Mouse (Mus musculus) spleen, embryonic (tissue): ENCODE data around the gene Gdpgp1.

Experiments used
- CTCF ChIA-PET: fragments of 350-600 bp; sonication (Branson Sonifier 250); formaldehyde crosslinking; loops from one replicate; lab custom pipeline; 2022; lab: Charles Lee

The Gdpgp1 gene

GRCm38 (mm10) chr7:80268897-80269750 is 36.5 kb downstream of the Gdpgp1 start, which contains the start of gene Vps33b:
Vps33b (plus strand) TSS chr7:80269649.
- CTCF ChIA-PET, result interaction anchor here (0.6 to 0.7 kb wide), 3 partner anchors 26 to 218 kb away, joined by 3 to 4 read pairs (median 3); no protein-coding TSS in a partner anchor

DNA sequence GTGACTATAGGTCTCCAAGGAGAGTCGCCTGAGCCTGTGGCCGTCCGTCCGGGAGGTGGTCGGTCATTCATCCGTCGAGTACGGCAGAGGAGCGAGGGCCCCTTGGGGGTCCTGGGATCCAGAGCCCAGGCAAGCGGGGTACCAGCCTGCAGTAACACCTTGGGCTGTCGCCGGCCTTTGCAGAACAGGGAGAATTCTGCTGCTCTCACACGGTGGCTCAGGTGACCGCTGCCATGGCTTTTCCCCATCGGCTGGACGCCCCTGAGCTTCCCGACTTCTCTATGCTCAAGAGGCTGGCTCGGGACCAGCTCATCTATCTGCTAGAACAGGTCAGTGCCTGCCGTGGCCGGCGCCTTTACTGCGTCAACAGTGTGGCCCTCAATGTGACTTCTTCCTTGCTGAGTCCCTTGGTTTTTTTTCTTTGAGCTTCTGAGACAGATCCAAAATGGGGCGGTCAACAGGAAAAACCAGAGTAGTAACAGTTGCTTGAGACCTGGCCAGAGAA is 37.1 kb downstream of the Gdpgp1 start:
- CTCF ChIA-PET, result interaction anchor here (0.7 kb wide), 1 partner anchor 217 kb away, joined by 4 read pairs; no protein-coding TSS in a partner anchor

GRCm38 (mm10) chr7:80273456-80273855 is 40.8 kb downstream of the Gdpgp1 start:
- CTCF ChIA-PET, result interaction anchor here (0.6 kb wide), 1 partner anchor 51 kb away, joined by 10 read pairs; the partner anchor contains the start of gene Rccd1

GRCm38 (mm10) chr7:80276374-80276773 is 43.7 kb downstream of the Gdpgp1 start:
- CTCF ChIA-PET, result no interaction called here

DNA sequence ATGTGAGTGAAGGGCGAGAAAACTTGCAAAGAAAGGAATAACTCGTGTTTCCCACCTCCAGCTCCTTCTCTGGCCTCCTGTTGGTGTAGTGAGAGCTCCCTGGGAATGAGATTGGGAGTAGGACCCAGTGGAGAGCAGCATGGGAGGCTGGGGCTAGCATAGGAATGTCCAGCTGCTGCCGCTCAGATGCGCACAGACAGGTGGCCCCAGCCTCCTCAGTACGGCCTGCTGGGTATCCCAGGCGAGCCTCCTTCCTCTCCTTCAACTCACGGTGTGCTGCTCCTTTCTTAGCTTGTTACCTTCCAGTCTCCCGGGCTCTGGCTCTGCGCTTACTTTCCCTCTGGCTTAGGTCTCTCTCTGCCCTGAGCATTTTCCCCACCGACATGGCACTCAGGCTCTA is 47.4 kb downstream of the Gdpgp1 start:
- CTCF ChIA-PET, result interaction anchor here (0.8 kb wide), 1 partner anchor 247 kb away, joined by 3 read pairs; no protein-coding TSS in a partner anchor

- CTCF ChIA-PET, result interaction anchor here (0.6 to 0.9 kb wide), 4 partner anchors 19 to 140 kb away, joined by 3 to 9 read pairs (median 6); no protein-coding TSS in a partner anchor
These were observed 48.3 kb downstream of the Gdpgp1 start for GRCm38 (mm10) chr7:80280998-80281397.

GRCm38 (mm10) chr7:80281646-80282045 is 49.0 kb downstream of the Gdpgp1 start:
- CTCF ChIA-PET, result interaction anchor here (0.6 to 0.9 kb wide), 5 partner anchors 20 to 141 kb away, joined by 3 to 23 read pairs (median 6); no protein-coding TSS in a partner anchor

DNA sequence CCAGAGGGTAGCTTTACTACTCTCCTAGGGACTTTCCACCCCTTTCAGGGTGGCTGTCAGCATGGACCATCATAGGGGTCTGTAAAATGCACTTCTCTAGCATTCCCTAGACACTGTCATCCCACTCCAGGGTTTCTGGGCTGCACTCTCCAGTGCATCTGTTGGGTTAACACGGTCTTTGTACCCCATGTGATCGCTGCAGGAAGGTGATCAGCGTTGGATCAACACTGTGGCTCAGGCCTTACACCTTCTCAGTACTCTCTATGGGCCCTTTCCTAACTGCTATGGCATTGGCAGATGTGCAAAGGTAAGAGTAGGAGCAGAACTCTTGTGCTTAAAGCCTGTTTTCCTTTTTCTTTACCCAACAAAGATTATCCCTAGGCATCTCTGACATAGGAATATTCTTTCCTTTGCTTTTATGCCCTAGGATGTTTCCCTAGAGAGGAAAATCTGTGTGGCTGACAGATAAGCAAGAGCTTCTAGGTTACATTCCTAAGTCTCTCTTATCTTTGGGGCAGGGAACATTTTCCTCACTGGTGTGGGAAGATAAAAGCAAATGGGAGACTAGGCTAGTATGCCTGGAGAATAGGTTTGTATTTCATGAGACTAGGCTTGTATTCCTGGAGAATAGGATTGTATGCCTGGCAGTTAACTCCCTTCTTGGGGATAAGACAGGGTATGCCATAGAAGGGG is 50.7 kb downstream of the Gdpgp1 start:
- CTCF ChIA-PET, result no interaction called here

DNA sequence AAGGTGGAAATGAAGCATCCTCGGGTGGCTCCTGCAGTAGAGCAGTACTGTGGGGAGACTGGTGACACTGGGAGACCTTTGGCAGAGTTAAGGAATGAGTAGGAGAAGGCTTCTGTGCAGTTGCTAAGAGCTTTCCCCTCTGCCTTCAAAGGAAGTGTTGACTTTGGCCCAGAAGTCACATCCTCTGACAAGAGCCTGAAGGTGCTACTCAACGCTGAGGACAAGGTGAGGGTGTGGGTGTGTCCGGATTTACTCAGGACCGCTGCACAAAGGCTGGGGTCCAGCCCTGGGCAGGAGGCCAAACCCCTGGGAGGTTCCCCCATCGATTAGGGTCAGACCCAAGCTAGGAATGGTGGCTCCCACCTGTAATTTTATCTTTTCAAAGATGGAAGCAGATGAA is 51.7 kb downstream of the Gdpgp1 start:
- CTCF ChIA-PET, result interaction anchor here (0.5 kb wide), 1 partner anchor 55 kb away, joined by 3 read pairs; no protein-coding TSS in a partner anchor

DNA sequence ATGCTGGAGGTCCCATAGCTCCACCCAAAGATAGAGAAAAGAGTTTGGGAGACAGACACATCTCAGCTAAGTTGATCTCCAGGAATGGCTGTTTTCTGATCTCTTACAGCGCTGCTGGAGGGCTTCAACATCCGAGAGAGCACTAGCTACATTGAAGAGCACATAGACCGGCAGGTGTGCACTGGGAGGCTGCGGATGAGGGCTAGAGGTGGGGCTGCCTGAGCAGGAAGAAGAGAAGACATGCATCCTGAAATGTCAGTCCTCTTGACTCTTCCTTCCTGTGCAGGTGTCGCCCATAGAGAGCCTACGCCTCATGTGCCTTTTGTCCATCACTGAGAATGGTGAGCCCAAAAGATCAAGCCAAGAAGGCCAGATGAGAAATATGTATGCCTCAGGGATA is 53.1 kb downstream of the Gdpgp1 start:
- CTCF ChIA-PET, result interaction anchor here (0.7 to 0.8 kb wide), 2 partner anchors 38 to 52 kb away, joined by 3 to 6 read pairs; no protein-coding TSS in a partner anchor

DNA sequence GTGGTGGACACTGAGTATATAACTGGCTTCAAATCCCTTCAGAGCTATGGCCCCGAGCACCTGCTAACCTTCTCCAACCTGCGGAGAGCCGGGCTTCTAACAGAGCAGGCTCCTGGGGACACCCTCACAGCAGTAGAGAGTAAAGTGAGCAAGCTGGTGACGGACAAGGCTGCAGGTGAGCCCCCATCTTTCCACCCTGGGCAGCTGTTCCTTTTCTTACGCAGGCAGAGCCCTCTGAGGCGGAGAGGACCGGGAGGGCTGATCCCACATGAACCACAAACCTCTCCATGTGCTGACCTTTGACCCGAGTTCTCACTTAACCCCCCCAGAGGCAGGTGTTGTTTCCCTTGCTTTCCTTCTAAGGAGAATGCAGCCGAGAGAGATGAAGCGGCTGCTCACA is 55.1 kb downstream of the Gdpgp1 start:
- CTCF ChIA-PET, result no interaction called here
